Mouse (Mus musculus): Measurements from ENCODE around the gene Stat5b. TPM values are rescaled to one million over a fixed set of nuclear protein-coding genes. Genes with fewer than 3 reads are reported as not detected.
"Not testable (repeated sequence)": the region's sequence is repeated elsewhere in the genome, so short reads cannot be mapped to it uniquely, and the experiment has no call there.

Gene Stat5b
- polyA plus RNA-seq, 1 experiment, result 30.8 TPM

DNA sequence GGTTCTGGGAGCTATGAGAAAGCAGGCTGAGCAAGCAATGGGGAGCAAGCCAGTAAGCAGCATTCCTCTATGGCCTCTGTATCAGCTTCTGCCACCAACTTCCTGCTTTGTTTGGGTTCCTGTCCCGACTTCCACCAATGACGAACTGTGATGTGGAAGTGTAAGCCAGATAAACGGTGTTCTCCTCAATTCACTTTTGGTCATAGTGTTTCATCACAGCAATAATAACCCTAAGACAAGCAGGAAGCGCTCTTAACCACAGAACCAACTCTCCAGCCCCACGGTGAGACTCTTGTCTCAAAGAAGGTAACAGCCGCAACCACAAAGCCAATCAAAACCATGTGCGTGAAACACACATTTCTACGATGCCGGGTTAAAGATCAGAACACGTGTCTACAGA, 46.1 kb downstream of the Stat5b start:
- no peak overlapping the region for H3K27ac ChIP-seq (ENCODE audit: insufficient read depth, low read depth, low read length)
- peaks cover 13% of the 10 kb centered on the region for H3K4me1 ChIP-seq (ENCODE audit: control insufficient read depth, insufficient read depth, low read length)
- no peak overlapping the region for H3K4me3 ChIP-seq (ENCODE audit: insufficient read depth, low read length)
- TF ChIP-seq CTCF (IDR thresholded peaks at IDR 0.05; ENCODE audit: low read depth, low read length) (no peak), POLR2A (IDR thresholded peaks at IDR 0.05; ENCODE audit: borderline replicate concordance, low read depth, low read length) (no peak)

DNA sequence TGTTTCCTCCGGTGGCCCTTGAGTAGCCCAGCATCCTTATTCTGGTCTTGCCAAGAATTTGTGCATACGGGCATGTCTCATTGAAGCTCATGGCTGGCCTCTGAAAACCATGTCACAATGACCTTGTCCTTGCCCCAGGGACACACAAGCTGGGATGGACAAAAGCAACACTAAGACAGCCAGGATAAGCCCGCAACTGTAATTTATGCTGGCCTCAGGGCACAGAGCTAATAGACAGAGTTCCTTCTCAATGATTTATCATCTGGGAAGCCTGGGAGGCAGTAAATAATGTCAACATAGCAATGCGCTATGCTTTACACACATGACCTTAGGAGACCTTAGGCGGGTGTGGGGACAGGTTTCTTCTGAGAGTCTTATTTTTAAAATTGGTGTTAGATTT, 51.1 kb downstream of the Stat5b start:
- TF ChIP-seq POLR2A (IDR thresholded peaks at IDR 0.05; ENCODE audit: borderline replicate concordance, low read depth, low read length) (no peak), CTCF (IDR thresholded peaks at IDR 0.05; ENCODE audit: low read depth, low read length) (no peak)
- no peak overlapping the region for H3K27ac ChIP-seq (ENCODE audit: insufficient read depth, low read depth, low read length)
- no peak overlapping the region for H3K4me3 ChIP-seq (ENCODE audit: insufficient read depth, low read length)
- H3K4me1 ChIP-seq (ENCODE audit: control insufficient read depth, insufficient read depth, low read length), result no peaks in the 10 kb centered on the region

GRCm38 (mm10) chr11:100796585-100796984, 53.9 kb downstream of the Stat5b start:
- no peak for TF ChIP-seq POLR2A (IDR thresholded peaks at IDR 0.05; ENCODE audit: borderline replicate concordance, low read depth, low read length)
- no peak for TF ChIP-seq CTCF (IDR thresholded peaks at IDR 0.05; ENCODE audit: low read depth, low read length)
- Histone ChIP-seq H3K4me3 (ENCODE audit: insufficient read depth, low read length) (no peak overlapping the region), H3K27ac (ENCODE audit: insufficient read depth, low read depth, low read length) (no peak overlapping the region), H3K4me1 (ENCODE audit: control insufficient read depth, insufficient read depth, low read length) (no peaks in the 10 kb centered on the region)

- no peak overlapping the region for H3K27ac ChIP-seq (ENCODE audit: insufficient read depth, low read depth, low read length)
- H3K4me3 ChIP-seq (ENCODE audit: insufficient read depth, low read length), result no peak overlapping the region
- TF ChIP-seq CTCF (IDR thresholded peaks at IDR 0.05; ENCODE audit: low read depth, low read length), result no peak
- TF ChIP-seq POLR2A (IDR thresholded peaks at IDR 0.05; ENCODE audit: borderline replicate concordance, low read depth, low read length), result no peak
- H3K4me1 ChIP-seq (ENCODE audit: control insufficient read depth, insufficient read depth, low read length), result no peaks in the 10 kb centered on the region
Measured at GRCm38 (mm10) chr11:100795386-100795785, 55.1 kb downstream of the Stat5b start.

- TF ChIP-seq CTCF (IDR thresholded peaks at IDR 0.05; ENCODE audit: low read depth, low read length) (no peak), POLR2A (IDR thresholded peaks at IDR 0.05; ENCODE audit: borderline replicate concordance, low read depth, low read length) (no peak)
- H3K4me3 ChIP-seq (ENCODE audit: insufficient read depth, low read length), result no peak overlapping the region
- H3K4me1 ChIP-seq (ENCODE audit: control insufficient read depth, insufficient read depth, low read length), result no peaks in the 10 kb centered on the region
- no peak overlapping the region for H3K27ac ChIP-seq (ENCODE audit: insufficient read depth, low read depth, low read length)
Measured at GRCm38 (mm10) chr11:100791457-100792049, 59.0 kb downstream of the Stat5b start.

- not testable (repeated sequence) for H3K4me1 ChIP-seq (ENCODE audit: control insufficient read depth, insufficient read depth, low read length); H3K27ac ChIP-seq (ENCODE audit: insufficient read depth, low read depth, low read length); H3K4me3 ChIP-seq (ENCODE audit: insufficient read depth, low read length)
Measured at GRCm38 (mm10) chr11:100790644-100791043, 59.9 kb downstream of the Stat5b start.

DNA sequence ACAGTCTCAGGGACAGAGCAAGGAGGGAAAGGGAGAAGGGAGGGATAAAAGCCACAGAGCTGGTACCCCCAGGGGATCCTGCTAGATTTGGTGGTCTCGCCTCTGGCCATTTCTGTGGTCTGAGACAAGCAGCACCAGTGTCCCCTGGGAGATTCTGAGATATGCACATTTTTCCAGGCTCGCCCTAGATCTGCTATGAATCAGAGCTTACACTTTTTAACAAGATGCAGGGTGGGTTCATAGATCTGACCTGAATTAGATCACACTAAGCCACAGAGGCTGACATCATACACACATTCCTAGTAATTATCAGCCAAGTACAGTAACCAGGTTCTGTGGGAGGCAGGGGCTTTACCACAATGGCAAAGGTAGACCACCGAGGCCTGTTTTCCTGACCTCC, 60.8 kb downstream of the Stat5b start:
- no peak overlapping the region for H3K4me3 ChIP-seq (ENCODE audit: insufficient read depth, low read length)
- no peaks in the 10 kb centered on the region for H3K4me1 ChIP-seq (ENCODE audit: control insufficient read depth, insufficient read depth, low read length)
- H3K27ac ChIP-seq (ENCODE audit: insufficient read depth, low read depth, low read length), result no peak overlapping the region
- no peak for TF ChIP-seq POLR2A (IDR thresholded peaks at IDR 0.05; ENCODE audit: borderline replicate concordance, low read depth, low read length)
- no peak for TF ChIP-seq CTCF (IDR thresholded peaks at IDR 0.05; ENCODE audit: low read depth, low read length)

DNA sequence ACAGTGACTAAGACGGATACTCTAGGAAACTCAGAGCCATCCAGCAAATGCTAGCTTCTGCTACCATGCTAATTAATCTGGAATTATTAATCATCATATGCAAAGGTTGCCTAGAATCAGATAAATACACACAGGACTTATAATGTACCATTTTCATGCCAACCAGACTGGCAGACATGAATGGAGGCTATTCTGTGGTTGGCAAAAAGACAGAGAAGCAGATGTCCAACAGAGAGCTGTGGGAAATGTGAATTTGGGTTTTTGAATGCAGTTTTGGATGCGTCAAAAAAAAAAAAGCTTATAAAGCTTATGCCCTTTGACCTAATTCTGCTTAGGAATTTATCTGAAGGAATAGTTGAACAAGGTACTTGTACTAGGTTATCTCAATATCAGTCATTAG, 64.8 kb downstream of the Stat5b start:
- no peak overlapping the region for H3K4me3 ChIP-seq (ENCODE audit: insufficient read depth, low read length)
- no peak overlapping the region for H3K27ac ChIP-seq (ENCODE audit: insufficient read depth, low read depth, low read length)
- no peak for TF ChIP-seq CTCF (IDR thresholded peaks at IDR 0.05; ENCODE audit: low read depth, low read length)
- TF ChIP-seq POLR2A (IDR thresholded peaks at IDR 0.05; ENCODE audit: borderline replicate concordance, low read depth, low read length), result no peak
- no peaks in the 10 kb centered on the region for H3K4me1 ChIP-seq (ENCODE audit: control insufficient read depth, insufficient read depth, low read length)

- Histone ChIP-seq H3K4me1 (ENCODE audit: control insufficient read depth, insufficient read depth, low read length) (no peaks in the 10 kb centered on the region), H3K4me3 (ENCODE audit: insufficient read depth, low read length) (no peak overlapping the region), H3K27ac (ENCODE audit: insufficient read depth, low read depth, low read length) (no peak overlapping the region)
- TF ChIP-seq CTCF (IDR thresholded peaks at IDR 0.05; ENCODE audit: low read depth, low read length) (no peak), POLR2A (IDR thresholded peaks at IDR 0.05; ENCODE audit: borderline replicate concordance, low read depth, low read length) (no peak)
Measured at GRCm38 (mm10) chr11:100784286-100784685, 66.2 kb downstream of the Stat5b start.

DNA sequence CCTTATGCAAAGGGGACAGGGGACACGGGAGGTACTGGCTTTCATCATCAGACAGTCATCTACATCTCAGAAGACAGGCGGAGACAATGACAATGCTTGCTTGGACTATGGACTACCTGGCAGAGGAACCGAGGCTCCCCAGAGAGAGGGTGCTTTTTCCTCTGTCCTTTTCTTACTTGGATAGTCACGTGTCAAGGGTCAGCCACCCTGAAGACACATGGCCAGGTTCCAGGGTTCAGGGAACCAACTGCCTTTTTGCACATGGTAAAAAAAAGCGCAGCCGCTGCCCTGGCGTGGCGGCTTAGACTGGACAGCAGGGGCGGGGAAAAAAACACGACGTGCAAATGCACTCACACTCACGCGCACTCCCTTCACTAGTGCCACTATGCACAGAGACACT, 68.0 kb downstream of the Stat5b start:
- H3K4me1 ChIP-seq (ENCODE audit: control insufficient read depth, insufficient read depth, low read length), result no peaks in the 10 kb centered on the region
- H3K4me3 ChIP-seq (ENCODE audit: insufficient read depth, low read length), result no peak overlapping the region
- no peak for TF ChIP-seq POLR2A (IDR thresholded peaks at IDR 0.05; ENCODE audit: borderline replicate concordance, low read depth, low read length)
- no peak overlapping the region for H3K27ac ChIP-seq (ENCODE audit: insufficient read depth, low read depth, low read length)
